Mouse (Mus musculus) embryo, embryonic 11.5 days (tissue): Measurements from ENCODE around the gene Thyn1.

ENCODE experiments used
- DNase-seq: peaks from one replicate; pipeline ENCODE4 v3.0.0-alpha.2; 2012; ENCODE audit warnings: low read depth, low spot score

Gene Thyn1

DNA sequence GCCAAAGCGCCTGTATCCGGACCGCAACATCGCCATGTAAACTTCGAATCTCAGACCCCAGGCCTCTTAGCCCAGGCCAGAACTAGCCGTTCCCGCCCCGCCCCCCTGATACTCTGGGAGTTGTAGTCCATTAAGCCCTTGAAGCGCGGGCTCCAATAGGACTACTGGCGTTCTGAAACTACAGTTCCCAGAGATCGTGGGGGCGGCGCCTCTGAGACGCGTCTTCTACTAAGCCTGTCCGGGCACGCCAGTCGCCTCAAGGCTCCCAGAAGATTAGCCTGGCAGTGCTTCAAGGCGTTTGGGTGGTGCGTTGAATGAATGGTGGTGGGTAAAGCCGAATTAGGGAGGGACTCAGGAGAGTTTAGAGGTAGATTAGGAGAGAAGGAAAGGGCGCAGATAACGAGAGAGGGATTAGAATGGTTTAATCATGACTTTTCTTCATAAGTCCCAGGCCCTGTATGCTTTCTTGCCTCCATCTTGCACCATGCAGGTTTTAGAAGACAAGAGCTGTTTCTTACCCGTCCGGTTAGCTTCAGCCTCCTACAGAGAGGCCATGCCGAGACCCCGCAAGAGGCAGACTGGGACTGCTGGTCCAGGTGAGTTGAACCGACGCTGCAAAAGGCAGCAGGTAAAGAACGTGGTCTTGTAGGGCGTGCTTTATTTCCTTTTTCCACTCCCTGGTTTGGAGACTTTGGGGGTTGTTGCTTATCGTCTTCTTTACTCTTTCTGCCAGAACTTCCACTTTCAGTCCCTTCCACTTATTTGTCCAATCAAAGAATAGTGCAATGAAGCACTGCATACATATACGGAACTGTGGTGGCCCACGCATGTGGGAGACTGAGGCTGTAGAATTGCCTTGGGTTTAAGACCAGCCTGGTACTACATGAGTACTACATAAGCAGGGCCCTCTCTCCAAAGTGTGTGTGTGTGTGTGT is at the start of gene Thyn1, which contains the start of gene Acad8:
Gene Thyn1, plus strand, starts transcription at position 250 of the 935 bp plus-strand sequence.
Gene Acad8, minus strand, starts transcription at position 106 of the 935 bp plus-strand sequence.
- peak; percentile 93 for DNase-seq

DNA sequence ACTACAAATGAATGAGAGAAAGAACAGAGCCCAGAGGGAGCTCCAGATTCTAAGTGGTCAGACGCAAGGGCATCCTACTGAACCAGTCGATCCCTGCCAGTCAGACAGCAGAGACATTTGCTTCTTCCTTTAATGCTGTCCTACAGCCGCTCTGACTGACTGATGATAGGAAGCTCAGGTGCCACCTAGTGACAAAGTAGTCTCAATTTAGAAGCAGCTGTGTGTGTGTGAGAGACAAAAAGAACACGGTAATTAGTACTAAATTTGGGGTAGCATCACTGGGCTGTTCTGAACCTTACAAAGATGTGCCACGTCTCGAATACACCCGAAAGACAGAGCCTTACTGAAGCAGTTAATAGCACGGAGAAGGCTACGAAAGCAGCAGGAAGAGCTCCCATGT is 21.8 kb upstream of the Thyn1 start:
- DNase-seq = no peak

DNA sequence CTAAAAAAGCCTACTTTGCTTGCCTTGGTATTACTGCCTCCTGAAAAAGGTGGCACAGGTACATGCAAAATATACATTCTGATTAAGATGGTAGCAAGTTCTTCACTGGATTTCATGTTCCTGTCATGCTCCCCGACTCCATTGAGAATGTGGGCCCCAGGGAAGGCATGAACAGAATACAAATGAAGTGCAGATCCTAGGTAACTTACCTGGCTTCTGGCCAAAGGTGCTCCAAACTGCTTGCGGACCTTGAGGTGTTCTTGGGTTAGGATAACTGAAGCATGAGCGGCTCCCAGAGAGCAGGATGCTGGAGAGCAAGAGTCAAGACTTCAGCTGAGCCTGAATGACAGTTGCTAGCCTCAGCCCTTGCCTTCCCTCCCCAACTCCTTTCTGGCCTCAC is 20.7 kb upstream of the Thyn1 start:
- DNase-seq = no peak

DNA sequence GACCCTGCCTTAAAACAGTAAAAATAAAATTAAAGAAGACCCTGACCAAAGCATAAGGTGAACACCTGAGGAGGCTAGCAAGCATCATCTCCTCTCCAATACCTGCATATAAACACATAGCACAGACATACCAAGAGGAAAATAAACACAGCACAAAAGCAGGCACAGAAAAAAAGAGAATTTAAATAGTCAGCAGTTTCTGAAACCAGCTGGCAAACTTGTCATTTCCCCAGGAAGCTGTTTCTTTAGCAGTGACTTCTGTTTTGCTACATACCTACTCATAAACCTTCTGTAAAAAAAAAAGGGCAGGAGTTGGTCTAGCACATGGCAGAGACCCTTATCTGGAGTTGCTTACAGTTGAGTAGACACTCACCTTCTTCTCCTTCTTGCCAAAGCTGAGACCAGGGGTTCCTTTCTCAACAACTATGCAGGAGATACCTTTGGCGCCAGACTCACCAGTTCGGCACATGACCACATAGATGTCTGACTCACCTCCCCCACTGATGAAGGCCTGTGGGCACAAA is 14.4 kb upstream of the Thyn1 start:
- DNase-seq = no peak

DNA sequence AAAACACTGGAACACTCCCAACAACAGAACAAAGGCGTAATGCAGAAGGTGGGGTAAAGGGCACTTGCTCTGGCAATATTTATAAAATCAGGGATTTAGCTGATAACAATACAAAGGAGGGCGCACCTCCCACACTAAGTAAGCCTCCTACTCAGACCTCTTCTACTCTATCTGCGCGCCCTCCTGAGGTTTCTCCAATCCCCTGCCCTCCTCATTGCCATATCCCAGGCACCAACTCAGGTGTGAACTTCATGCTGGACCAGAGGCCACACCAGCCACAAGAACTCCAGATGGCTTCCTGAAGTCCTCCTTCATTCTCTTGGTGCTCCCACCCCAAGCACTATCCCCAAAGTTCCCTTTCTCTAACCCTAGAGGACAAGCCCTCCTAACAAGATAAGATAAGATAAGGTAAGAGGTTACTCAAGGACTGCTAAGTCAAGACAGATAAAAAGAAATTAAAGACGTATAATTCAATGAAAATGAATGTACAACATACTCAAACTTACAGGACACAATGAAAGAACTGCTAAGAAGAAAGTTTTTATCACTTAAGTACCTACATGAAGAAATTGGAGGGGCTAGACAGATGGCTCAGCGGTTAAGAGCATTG is 13.7 kb upstream of the Thyn1 start:
- DNase-seq = no peak

DNA sequence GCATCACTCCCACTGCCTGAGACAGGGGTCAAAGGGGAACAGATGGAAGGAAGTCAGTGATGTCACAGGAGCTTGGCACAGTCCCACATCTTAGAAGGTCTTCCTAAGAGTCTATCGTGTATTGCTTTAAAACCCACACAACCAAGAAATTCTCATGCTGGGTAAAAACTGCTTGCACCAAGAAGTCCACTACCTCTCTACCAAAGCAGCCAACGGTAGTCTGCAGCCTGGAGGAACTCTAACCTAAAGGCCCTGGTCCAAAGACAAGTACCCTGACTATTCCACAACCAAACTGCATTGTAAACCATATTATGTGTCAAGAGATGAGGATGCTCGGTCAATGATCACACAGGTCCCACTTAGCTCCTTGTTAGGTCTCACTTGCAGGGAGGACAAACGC is 9.3 kb upstream of the Thyn1 start:
- no peak for DNase-seq

DNA sequence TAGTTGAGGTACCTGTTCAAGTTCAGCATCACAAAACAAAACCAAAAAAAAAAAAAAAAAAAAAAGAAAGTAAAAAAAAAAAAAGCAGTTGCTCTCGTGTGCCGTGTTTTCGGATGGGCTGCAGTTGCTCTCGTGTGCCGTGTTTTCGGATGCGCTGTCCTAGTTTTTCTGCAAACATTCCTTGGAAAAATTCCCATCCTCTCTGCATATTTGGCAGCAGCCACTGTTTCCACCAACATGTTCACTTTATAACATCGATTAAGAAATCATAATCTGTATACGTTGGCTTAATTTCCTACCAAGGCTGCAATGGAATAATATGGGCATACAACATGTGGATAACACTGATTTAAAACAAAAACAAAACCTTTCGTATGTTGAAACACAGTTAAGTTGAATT is 6.4 kb upstream of the Thyn1 start:
- no peak for DNase-seq

DNA sequence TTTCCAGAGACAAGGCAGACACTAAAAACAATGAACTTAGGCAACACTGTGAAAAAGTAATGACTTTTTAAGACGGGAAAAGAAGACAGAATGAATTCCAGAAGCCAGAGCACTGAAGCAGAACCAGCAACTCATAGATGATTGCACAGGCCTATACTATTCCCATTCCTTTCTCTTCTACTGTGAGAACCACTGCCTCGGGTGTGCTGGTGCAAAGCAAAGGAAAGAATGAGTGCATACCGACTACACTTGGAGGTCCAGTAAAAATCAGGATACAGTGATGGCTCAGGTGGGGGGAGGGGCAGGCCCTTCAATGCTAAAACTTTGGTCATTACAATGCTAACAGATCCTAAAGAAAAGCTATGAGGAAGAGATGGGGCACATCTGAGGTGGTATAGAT is 5.6 kb upstream of the Thyn1 start:
- DNase-seq = no peak

DNA sequence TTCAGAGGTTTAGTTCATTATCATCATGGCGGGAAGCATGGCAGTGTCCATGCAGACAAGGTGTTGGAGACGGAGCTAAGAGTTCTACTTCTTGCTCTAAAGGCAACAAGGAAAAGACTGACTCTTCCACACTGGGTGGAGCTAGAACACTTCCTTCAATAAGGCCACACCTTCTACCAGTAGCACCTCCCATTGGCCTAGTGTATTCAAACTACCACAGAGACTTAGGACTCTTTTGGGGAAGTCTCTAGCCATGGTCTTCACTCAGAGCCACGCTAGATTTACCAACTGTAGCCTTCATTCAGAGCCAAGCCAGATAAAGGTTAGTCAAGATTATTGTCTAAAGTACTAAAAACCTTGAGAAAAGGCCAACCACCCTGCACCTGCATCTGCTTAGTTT is 2.4 kb upstream of the Thyn1 start:
- no peak for DNase-seq

DNA sequence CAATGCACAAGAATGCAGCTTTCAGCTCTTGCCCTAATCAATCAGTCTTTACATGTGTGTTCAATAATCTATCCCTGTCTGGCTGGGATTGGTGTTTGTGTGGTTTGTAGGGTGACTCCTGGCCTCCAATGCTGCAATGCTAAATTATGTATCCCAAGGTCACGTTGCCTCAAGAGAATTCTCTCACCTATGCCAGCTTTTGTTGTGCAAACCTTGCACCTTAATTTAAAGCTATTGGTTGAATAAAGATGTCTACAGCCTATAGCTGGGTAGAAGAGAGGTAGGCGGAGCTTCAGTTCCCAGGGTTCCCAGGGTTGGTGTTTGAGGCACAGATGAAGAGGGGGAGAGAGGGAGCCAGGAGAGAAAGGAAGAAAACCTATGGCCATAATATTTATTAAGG is 2.0 kb upstream of the Thyn1 start:
- DNase-seq = no peak

DNA sequence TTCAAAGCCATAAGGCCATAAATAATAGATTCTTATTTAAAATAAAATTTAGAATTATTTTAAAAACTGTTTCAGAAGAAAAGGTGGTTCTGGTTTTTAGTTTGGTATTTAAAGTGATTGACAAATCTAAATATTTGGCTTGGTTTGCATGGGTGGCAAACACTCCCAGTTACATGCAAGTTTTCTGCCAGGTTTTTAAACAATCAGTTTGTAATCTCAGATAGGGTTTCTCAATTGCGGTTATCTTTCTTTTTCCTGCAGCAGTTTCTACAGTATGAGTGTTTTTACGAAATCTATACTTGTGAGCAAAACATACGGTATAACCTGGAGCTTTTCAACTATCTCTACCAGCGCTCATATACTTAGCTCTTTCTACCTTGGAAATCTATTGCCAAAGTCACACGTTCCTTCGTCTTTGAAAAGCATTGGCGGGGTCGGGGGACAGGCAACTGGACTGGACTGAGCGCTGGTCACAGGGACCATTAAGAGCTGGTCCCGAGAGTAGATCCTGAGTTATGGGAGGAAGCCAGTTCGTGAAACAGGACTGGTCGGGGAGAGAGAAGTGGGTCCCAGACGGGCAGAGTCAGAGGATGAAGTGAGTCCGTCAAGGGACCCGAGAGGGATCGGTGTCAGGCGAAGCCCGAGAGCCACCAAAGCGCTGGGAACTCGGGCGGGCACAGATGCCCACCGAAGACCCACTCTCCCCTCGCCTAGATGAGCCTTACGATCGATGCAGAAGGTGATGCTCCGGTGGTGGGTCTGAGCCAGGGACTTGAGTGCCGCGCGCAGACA is 645 bp upstream of the Thyn1 start:
- DNase-seq = no peak

DNA sequence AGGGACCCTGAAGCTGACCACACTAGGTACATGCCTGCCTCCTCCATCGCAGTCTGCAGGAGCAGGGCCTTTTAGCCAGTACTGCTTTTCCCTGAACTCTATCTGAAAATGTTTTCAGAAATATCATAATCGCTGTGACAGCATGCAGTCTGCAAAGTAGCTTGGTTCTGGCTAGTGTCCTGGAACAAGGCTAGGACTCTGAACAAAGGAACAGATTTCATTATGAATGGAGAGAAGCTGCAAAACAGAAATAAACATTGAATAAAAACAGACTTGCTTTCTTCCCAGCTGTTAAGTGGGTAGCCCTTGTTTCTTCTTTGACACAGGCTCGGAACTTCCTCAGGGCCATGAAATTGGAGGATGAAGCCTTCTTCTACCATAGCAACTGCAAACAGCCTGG is 5.7 kb downstream of the Thyn1 start:
- DNase-seq = no peak

DNA sequence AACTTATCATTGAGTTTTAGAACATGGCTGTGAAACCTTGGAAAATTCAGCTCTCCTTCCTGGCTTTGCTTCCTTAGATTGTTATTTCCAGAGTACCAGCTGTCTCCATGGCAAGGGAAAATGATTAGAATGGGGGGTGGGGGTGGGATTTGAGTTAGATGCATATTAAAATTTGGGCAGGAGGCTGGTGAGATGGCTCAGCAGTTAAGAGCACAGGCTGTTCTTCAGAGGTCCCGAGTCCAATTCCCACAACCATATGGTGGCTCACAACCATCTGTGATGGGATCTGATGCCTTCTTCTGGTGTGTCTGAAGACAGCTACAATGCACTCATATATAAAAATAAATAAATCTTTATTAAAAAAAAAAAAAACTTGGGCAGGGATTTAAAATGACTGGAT is 6.4 kb downstream of the Thyn1 start:
- DNase-seq = no peak

DNA sequence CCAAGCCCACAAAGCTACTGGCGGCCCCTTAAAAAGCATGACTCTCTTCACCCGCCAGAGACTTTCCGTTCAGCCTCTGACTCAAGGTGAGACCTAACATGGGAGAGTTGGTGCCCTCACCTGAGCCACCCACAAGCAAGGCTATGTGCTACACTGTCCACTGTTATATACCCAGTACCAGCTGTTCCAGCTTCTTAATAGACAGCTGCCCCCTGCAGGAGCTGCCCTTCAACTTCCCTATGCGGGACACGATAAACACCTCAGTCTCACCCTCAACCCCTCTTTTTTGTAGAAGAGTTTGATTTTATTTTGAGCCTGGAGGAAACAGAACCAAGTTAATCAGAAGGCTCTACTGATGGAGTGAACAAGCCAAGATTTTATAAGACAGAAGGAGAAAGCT is 7.4 kb downstream of the Thyn1 start:
- DNase-seq = no peak

DNA sequence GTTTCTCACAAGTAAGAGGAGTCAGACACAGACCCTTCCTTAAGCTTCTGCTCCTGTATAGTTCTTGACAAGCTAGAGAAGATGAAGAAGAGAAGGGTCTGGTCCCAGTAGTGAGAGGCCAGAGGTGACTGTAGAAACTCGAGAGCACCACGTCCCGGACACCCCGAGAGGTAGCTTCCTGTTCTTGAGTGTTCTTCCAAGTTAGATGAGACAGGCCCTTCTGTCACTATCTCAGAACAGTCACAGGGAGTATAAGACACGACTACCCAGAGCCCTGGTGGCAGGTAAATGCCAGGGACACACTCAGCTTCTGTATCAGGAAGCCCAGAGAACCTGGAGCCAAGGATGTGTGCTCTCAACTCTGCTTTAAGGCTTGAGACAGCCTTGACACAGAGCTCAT is 9.7 kb downstream of the Thyn1 start:
- DNase-seq = no peak

DNA sequence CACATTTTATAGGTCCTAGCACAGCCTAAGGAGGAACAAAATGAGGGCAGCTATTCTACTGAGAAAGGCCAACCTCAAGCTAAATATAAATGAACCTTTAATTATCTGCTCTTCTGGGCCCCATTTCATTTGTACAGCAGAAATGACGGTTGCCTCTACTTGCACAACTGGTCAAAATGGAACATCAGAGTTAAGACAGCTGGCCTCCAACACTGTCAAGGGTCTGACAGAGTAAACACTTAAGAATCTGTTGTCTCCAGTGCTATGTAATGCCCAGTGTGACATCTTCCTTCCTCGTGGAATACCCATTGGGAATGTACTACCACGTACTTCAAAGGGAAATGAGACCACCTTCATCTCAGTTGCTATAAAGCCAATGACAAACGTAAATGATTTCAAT is 12.1 kb downstream of the Thyn1 start:
- no peak for DNase-seq

DNA sequence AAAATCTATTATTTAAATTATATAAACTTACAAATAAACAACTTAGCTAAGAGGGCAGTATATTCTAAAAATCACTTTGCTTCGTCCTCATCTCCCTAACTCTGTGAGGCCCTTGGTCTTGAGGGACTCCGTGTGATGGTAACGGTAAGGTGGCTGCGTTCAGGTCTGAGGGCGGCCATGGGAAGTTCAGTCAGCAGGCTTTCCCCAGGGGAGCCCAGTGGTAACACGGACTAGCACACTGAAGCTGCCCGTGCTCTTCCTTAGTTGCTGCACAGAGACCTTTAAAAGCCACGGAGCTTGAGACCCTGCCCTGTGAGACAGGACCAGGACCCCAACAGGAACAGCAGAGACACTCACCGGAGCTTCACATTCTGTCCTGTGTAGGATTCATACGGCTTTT is 19.5 kb downstream of the Thyn1 start:
- no peak for DNase-seq

DNA sequence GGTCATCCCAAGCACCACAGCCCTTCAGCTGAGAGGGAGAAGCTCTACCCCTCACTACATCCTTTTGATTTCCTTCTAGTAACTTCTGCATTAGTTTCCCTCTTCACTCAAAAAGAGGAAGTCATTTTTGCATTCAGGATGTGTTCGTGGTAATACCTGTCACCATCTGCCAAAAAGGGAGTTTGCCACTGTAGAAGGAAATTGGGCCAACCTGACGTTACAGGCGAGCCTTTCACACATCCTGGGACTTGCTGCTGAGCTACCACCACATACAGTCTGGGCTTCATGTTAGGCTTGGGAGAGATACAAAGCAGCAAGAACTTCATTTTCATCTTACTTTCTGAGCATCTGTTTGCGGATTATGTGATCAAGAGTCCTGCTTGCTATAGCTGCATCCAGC is 24.2 kb downstream of the Thyn1 start:
- DNase-seq = no peak

DNA sequence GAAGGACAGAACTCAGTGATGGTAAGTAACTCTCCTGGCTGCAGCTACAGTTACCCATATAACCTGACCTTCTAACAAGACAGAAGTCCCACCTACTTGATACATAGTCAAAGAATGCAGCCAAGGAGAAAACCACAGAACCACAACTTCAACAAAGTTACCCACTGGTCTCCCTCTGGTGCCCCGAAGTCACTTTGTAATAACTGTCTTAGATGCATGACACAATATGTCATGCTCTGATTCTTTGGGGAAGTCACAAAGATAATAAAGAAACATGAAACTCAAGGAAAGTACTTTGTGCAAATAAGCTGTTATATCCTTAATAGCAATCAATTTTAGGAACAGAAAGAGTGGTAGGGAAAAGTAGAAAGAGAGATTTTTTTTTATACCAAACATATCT is 27.2 kb downstream of the Thyn1 start:
- DNase-seq = no peak

DNA sequence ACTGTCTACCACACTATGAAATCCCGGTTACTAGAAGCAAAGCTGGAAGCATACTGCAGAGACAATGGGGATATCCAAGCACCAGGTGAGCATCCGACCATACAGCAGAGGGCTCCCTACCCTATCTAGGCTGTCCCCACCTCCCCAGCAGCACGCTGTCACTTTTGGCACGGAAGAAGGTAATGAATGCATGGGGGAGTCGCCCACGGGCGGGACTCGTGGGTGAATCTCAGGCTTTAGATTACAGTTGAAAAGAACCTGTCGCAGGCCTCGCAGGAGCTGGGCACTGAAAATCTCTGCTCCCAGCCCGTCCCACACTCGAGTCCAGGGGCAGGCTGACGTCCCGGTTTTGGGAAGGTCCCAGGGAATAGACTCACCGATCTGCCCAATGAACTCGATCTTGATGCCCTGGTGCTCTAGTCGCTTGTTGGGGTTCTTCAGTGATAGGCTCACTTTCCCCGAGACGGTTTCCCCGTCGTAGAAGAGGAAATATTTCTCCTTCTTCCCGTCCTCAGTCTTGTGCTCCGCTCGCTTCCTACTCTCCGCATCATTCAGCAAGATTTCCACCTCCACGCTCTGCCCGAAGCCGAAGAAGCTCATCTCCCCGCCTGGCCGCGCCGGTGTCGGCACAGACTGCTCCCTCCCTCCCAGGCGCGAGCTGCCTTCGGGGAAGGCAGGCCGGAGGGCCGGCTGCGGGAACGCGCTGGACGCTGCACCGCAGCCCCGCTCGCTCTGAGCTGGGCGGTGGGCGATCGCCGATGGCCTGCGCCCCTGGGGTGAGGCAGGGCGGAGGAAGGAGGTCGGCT is 29.7 kb downstream of the Thyn1 start:
- DNase-seq = no peak
